Mouse (Mus musculus): ENCODE data around the gene Mbip. TPM values are rescaled to one million over a fixed set of nuclear protein-coding genes. Genes with fewer than 3 reads are reported as not detected.

The Mbip gene
- total RNA-seq, 2 experiments from 2014 or later = 27.0 to 34.7 TPM

DNA sequence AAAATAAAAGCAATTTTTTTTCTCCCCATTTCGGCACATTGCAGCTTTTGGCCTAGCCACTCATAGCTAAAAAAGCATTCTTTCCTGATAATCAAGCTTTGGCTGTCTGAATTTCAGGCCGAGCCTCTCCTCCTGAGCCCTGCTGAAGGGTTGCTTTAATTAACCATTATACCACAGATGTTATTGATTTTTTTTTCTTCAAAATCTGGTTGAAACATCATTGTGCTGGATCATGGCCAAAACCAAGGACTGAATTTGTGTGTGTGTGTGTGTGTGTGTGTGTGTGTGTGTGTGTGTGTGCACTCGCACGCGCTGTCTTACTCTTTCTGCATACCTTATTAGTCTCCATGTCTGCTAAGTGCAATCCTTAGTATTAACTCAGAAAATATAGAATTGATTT, 48.6 kb downstream of the Mbip start:
- no peak for ATAC-seq (replicated peaks; ENCODE audit: low FRiP score, low TSS enrichment, poor library complexity, severe bottlenecking)

DNA sequence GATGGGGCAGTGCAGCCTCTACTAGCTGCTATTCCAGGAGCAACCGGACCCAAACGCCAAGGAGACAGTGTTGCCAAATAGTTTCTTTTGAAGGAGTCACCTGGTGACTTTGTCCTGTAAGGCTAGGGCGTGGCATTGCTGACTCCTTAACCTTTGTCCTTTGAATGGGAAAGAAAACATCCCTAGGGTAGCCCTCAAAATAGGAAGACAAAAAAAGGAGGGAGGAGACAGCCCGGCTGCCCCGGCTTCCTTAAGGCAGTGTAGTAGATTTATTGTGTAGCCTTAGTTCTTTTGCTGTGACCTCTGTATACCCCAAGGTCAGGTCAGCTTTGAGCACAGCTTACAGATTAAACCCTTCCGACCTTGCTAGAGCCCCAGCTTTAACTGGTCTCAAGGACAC, 49.2 kb downstream of the Mbip start:
- ATAC-seq (replicated peaks; ENCODE audit: low FRiP score, low TSS enrichment, poor library complexity, severe bottlenecking) = no peak

DNA sequence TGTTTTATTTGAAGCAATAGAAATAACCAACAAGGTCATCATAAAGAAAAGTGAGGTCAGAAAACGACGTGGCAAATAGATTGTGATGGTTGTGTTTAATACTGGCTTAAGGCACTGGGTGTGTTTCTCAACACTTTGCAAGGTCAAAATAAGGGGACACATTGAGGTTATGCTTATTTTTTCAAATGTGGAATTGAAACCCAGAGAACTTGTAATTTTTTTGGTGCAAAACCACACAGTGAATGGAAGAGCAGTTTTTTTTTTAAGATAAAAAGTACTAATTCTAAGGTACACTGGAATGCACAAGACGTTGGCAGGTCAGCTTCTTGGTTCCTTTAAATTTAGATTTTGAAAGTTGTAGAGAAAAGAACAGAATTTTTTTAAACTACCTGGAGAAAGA, 50.5 kb downstream of the Mbip start:
- ATAC-seq (replicated peaks; ENCODE audit: low FRiP score, low TSS enrichment, poor library complexity, severe bottlenecking) = no peak

DNA sequence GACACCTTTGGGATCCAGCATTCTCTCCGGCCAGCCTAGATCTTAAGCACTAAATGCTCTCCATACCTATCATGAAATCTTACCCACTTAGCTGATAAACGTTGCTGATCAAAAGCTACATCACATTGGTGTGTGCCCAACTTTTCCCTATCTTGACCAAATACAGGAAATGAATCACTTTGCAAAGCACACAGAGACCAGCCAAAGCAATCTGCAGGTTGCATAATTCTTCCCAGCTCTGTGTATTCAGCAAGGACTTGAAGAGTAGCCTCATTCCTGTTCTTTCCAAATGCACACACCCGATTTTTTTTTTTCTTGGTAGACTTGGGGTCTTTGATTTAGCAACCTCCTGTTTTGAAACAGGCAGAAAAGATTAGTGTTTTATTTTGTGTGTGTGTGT, 57.1 kb downstream of the Mbip start:
- ATAC-seq (replicated peaks; ENCODE audit: low FRiP score, low TSS enrichment, poor library complexity, severe bottlenecking) = no peak

DNA sequence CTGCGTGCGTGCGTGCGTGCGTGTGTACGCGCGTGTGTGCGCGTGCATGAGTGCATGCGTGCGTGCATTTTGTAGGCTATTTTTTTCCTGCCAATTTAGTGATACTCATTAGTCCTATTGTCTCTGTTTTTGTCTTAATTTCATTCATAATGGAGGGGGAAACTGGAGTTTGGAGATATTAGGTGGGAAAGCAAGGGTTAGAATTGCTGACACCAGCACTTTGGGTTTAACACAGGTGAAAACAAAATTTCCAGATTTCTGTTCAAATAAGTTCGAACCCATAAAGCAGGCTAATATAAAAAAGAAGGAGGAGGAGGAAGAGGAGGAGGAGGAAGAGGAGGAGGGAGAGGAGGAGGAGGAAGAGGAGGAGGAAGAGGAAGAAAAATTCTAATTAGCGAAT, 58.9 kb downstream of the Mbip start:
- ATAC-seq (replicated peaks; ENCODE audit: low FRiP score, low TSS enrichment, poor library complexity, severe bottlenecking) = no peak

DNA sequence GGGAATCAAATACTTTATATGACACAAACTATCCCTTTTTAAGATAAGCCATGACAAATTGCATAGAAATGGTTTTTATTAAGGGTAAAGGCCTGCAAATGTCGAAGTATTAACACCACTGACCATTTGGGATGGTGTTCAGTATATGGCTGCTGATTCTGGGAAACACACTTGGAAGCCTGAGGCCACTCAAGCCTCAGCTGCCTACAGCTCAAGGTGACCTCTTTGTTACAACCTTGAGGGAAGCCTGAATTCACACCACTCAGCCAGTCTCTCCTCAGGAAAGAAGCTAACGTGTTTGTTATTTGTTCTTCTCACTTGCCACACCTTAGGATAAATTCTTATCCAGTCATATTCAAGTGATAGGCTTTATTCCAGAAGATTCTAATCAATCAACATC, 61.5 kb downstream of the Mbip start:
- ATAC-seq (replicated peaks; ENCODE audit: low FRiP score, low TSS enrichment, poor library complexity, severe bottlenecking) = no peak

DNA sequence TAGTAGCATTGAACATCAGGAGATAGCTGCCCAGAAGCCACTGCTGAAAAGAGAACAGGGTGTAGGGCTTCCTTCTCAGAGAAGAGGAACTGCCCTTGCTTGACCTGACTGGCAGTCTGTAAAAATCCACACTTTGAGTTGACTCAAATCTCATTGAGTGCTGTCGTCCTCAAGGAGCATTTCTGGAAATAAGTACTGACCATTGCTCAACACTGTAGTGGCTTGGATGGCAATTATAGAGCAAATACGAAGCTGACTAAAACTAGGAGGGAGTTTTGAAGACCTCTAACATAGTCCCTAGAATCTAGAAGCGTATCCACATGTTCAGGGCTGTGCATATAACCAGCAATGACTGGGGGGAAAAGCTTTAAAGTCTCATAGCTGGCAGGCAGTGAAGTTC, 64.0 kb downstream of the Mbip start:
- ATAC-seq (replicated peaks; ENCODE audit: low FRiP score, low TSS enrichment, poor library complexity, severe bottlenecking) = no peak

Other genes starting within 250 kb of the Mbip start
- not detected in 2 replicates for gene Nkx2-1, start 191.0 kb upstream of the Mbip start, total RNA-seq (2014; fragmentation: Nextera tagmentation)
- not detected in 2 replicates for gene Nkx2-1, start 191.0 kb upstream of the Mbip start, total RNA-seq (2017)